Mouse (Mus musculus) lung, embryonic 14.5 days (tissue): ENCODE data around the gene Hist1h1d. TPM values are rescaled to one million over a fixed set of nuclear protein-coding genes. Genes with fewer than 3 reads are reported as not detected.
A peak's percentile ranks its signal among the peaks of the same experiment; 100 is the strongest.

Experiments used
- ATAC-seq: fragments of 200-750 bp; cut with Nextera tagmentation; 2 replicates; pipeline ENCODE4 v1.8.0; 2017; ENCODE audit warnings: mild to moderate bottlenecking, moderate TSS enrichment, moderate library complexity; ENCODE audit not compliant: insufficient read depth
- DNase-seq: peaks from one replicate; pipeline ENCODE4 v3.0.0-alpha.2; 2015
- H3K27ac ChIP-seq: fragments of 300-500 bp; sonication (generic); 2 replicates; pipeline ENCODE4 v1.5.1; 2014; ENCODE audit warnings: low read depth, mild to moderate bottlenecking, moderate library complexity
- H3K27me3 ChIP-seq: fragments of 300-500 bp; sonication (generic); 2 replicates; pipeline ENCODE4 v1.6.1; 2014; ENCODE audit warnings: low read length, control low read depth; ENCODE audit not compliant: insufficient read depth
- H3K36me3 ChIP-seq: fragments of 300-500 bp; sonication (generic); 2 replicates; pipeline ENCODE4 v1.6.1; 2014; ENCODE audit warnings: control low read depth; ENCODE audit not compliant: insufficient read depth
- H3K4me1 ChIP-seq: fragments of 300-500 bp; sonication (generic); 2 replicates; pipeline ENCODE4 v1.6.1; 2014; ENCODE audit warnings: antibody characterized with exemption, control low read depth; ENCODE audit not compliant: insufficient read depth
- H3K4me2 ChIP-seq: fragments of 300-500 bp; sonication (generic); 2 replicates; pipeline ENCODE4 v1.6.1; 2014; ENCODE audit warnings: mild to moderate bottlenecking
- H3K4me3 ChIP-seq: fragments of 300-500 bp; sonication (generic); 2 replicates; pipeline ENCODE4 v1.5.1; 2014; ENCODE audit warnings: low read depth, low read length
- H3K9ac ChIP-seq: fragments of 300-500 bp; sonication (generic); 2 replicates; pipeline ENCODE4 v1.6.1; 2014
- H3K9me3 ChIP-seq: fragments of 300-500 bp; sonication (generic); 2 replicates; pipeline ENCODE4 v1.6.1; 2016; ENCODE audit warnings: low read depth, low read length, control low read depth
- CTCF ChIP-seq: IDR thresholded peaks from 2 replicates; pipeline ENCODE4 v1.5.1; 2016; ENCODE audit warnings: antibody characterized with exemption, low read depth
- WGBS: fragments of 180-500 bp; shearing (Covaris S2); extraction: QIAGEN DNeasy Blood & Tissue Kit; methylation state at CpG from one replicate; pipeline ENCODE4 v1.1.7; 2014; 5-methylcytosine and 5-hydroxymethylcytosine counted together
- microRNA-seq: library from miRNA; unstranded; fragments of <30 nt; microRNA quantifications from one replicate; pipeline ENCODE4, GENCODE M21; 2016; ENCODE audit warnings: borderline number of aligned reads
- polyA plus RNA-seq: library from polyadenylated mRNA; unstranded; fragments of >200 nt; fragmentation: Nextera tagmentation; extraction: Ambion mirVana; gene quantifications from 2 replicates; pipeline ENCODE4 v1.2.1, GENCODE M21; 2014

Gene Hist1h1d
- polyA plus RNA-seq, 1 experiment from 2014 or later: 0.99 TPM

- Histone ChIP-seq H3K36me3 (no peaks in the 10 kb centered on the region), H3K9ac (no peak overlapping the region), H3K4me3 (no peak overlapping the region), H3K27ac (no peak overlapping the region), H3K27me3 (no peaks in the 10 kb centered on the region), H3K4me1 (peaks cover 4% of the 10 kb centered on the region; the same call in 1 of the 2 replicates), H3K4me2 (no peak overlapping the region), H3K9me3 (no peaks in the 10 kb centered on the region)
- DNase-seq: peak; percentile 93
- peak; percentile 52; the same call in 1 of the 2 replicates for ATAC-seq
- TF ChIP-seq CTCF: peak; percentile 82
- 4% methylated on average over 9 of the region's 9 CpGs for WGBS
Measured at GRCm38 (mm10) chr13:23597957-23598356, 44.9 kb downstream of the Hist1h1d start.

GRCm38 (mm10) chr13:23603182-23603699 is 50.2 kb downstream of the Hist1h1d start:
- ATAC-seq (no peak), DNase-seq (peak; percentile 32)
- no peak overlapping the region for H3K9ac ChIP-seq
- no peak for TF ChIP-seq CTCF
- no peaks in the 10 kb centered on the region for H3K27me3 ChIP-seq
- H3K4me2 ChIP-seq: no peak overlapping the region
- 67% methylated on average over 7 of the region's 7 CpGs for WGBS
- no peaks in the 10 kb centered on the region for H3K36me3 ChIP-seq
- H3K9me3 ChIP-seq: no peaks in the 10 kb centered on the region
- no peak overlapping the region for H3K4me3 ChIP-seq
- no peaks in the 10 kb centered on the region for H3K4me1 ChIP-seq
- H3K27ac ChIP-seq: no peak overlapping the region

DNA sequence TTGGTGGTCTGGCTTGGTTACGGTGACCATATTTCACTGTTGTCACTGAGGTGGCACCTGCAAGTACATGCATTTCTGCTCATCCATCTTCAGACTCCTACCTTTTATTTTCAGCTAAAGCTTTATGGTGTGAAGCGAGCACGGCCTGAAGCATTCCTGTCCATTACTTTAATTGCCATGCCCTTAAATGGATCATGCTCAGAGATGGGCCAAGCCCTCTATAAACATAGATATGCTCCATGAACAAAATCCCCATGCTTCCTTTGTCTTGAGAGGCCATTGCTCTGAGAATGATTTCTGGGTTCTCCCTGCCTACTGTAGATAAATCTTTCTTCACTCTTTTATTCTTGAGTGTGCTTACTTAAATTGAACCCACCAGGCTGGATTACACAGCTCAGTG is 51.4 kb downstream of the Hist1h1d start:
- WGBS: 91% methylated on average over 3 of the region's 3 CpGs
- H3K27ac ChIP-seq: no peak overlapping the region
- no peak for TF ChIP-seq CTCF
- no peak overlapping the region for H3K4me3 ChIP-seq
- H3K36me3 ChIP-seq: no peaks in the 10 kb centered on the region
- DNase-seq: no peak
- no peaks in the 10 kb centered on the region for H3K27me3 ChIP-seq
- H3K9me3 ChIP-seq: no peaks in the 10 kb centered on the region
- no peaks in the 10 kb centered on the region for H3K4me1 ChIP-seq
- ATAC-seq: no peak
- no peak overlapping the region for H3K4me2 ChIP-seq
- no peak overlapping the region for H3K9ac ChIP-seq

DNA sequence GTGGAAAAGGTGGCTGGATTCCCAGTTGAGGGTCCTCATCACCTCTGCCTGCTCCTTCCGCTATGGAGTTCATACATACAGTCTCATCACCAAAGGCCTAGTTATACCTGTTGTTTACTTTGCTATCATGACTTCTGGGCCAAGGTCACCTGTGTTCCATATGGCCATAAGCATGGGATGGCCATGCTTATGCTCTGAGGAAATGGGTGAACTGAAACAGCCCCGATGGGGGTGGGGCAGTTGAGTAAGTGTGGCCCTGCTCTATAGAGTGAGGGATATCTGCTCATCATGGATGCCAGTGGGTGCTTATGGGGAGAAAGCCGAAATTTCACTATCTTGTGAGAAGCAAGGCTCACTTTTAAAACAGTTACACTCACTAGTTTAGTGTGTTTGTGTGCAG is 52.0 kb downstream of the Hist1h1d start:
- Histone ChIP-seq H3K27ac (no peak overlapping the region), H3K36me3 (no peaks in the 10 kb centered on the region), H3K4me1 (no peaks in the 10 kb centered on the region), H3K4me3 (no peak overlapping the region), H3K9me3 (no peaks in the 10 kb centered on the region), H3K27me3 (no peaks in the 10 kb centered on the region), H3K9ac (no peak overlapping the region), H3K4me2 (no peak overlapping the region)
- 89% methylated on average over 3 of the region's 3 CpGs for WGBS
- no peak for TF ChIP-seq CTCF
- ATAC-seq (no peak), DNase-seq (no peak)

DNA sequence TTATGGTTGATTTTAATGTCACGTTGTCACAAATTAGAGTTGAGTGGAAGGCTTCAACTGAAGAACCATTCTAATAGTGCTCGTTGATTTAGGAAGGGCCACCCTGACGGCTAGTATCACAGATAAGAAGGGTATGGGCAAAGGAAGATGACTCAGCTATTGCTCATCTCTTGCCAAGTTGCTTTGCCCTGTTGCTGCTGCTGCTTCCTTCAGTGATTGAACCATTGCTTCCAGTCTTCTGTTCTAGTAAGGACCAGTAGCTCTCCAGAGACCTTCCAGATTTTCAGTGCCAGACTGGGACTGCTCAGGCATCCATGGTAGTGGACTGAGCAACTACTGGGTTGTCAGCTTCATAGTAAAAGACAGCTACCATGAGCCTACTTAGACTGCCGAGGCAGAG is 56.1 kb downstream of the Hist1h1d start:
- 67% methylated on average over 4 of the region's 4 CpGs for WGBS
- no peak for DNase-seq
- no peak overlapping the region for H3K4me2 ChIP-seq
- H3K36me3 ChIP-seq: no peaks in the 10 kb centered on the region
- H3K4me3 ChIP-seq: no peak overlapping the region
- no peaks in the 10 kb centered on the region for H3K27me3 ChIP-seq
- H3K9me3 ChIP-seq: no peaks in the 10 kb centered on the region
- no peak for ATAC-seq
- TF ChIP-seq CTCF: no peak
- H3K9ac ChIP-seq: no peak overlapping the region
- H3K27ac ChIP-seq: no peak overlapping the region
- H3K4me1 ChIP-seq: no peaks in the 10 kb centered on the region

DNA sequence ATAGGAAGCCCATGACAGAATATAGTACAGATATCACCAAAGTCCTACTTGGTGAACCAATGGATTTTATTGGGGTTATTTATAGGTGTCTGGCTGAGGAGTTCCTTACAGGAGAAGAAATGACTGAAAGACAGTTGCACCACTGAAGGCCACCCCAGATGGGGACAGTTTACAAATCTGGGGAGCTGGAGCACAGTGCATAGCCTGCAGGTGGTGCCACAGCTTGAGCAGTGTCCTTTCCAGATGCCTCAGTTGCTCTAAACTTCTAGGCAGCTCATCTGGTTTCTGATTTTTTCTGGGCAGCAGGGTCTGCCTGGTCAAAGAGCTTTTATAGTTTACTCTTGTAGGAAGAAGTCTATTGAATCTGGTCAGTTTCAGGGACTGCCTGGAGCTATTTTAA is 56.8 kb downstream of the Hist1h1d start:
- no peak overlapping the region for H3K4me2 ChIP-seq
- DNase-seq (no peak), ATAC-seq (no peak)
- H3K27me3 ChIP-seq: no peaks in the 10 kb centered on the region
- no peak for TF ChIP-seq CTCF
- H3K27ac ChIP-seq: no peak overlapping the region
- H3K4me1 ChIP-seq: no peaks in the 10 kb centered on the region
- H3K36me3 ChIP-seq: no peaks in the 10 kb centered on the region
- no peak overlapping the region for H3K9ac ChIP-seq
- H3K4me3 ChIP-seq: no peak overlapping the region
- no peaks in the 10 kb centered on the region for H3K9me3 ChIP-seq

Small RNA genes within 50 kb of the gene (microRNA-seq; reads per million reads assigned to microRNA genes)
- not detected for gene Gm44297
- not detected for gene Gm44359
- gene Gm44394: not detected
- 1.2 reads per million for gene n-TStga1

Other genes with a start within 250 kb of the Hist1h1d start
- 54.5 and 59.3 TPM in 2 replicates for gene Zfp322a, start 184.1 kb upstream of the Hist1h1d start, polyA plus RNA-seq
- gene Abt1, start 129.4 kb upstream of the Hist1h1d start, polyA plus RNA-seq: 12.7 and 13.5 TPM in 2 replicates
- 0.07 and 0.18 TPM in 2 replicates for gene Btn1a1, start 87.4 kb upstream of the Hist1h1d start, polyA plus RNA-seq
- gene Btn2a2, start 64.4 kb upstream of the Hist1h1d start, polyA plus RNA-seq: 0.63 and 0.73 TPM in 2 replicates
- 7.1 and 7.6 TPM in 2 replicates for gene Hist1h4h, start 22.2 kb upstream of the Hist1h1d start, polyA plus RNA-seq
- 13.0 and 14.6 TPM in 2 replicates for gene Hist1h2af, start 19.4 kb upstream of the Hist1h1d start, polyA plus RNA-seq
- 6.6 and 7.5 TPM in 2 replicates for gene Hist1h3g, start 17.8 kb upstream of the Hist1h1d start, polyA plus RNA-seq
- gene Hist1h2bh, start 9.9 kb upstream of the Hist1h1d start, polyA plus RNA-seq: 1.0 and 1.8 TPM in 2 replicates
- gene Hist1h3f, start 9.2 kb upstream of the Hist1h1d start, polyA plus RNA-seq: 2.0 and 2.6 TPM in 2 replicates
- 1.4 and 2.7 TPM in 2 replicates for gene Hist1h4f, start 1.6 kb upstream of the Hist1h1d start, polyA plus RNA-seq
- gene Hist1h3e, start 9.1 kb downstream of the Hist1h1d start, polyA plus RNA-seq: 8.2 and 10.6 TPM in 2 replicates
- 164 and 166 TPM in 2 replicates for gene Hist1h2ae, start 18.0 kb downstream of the Hist1h1d start, polyA plus RNA-seq
- 14.9 TPM in 2 replicates for gene Hist1h2bg, start 18.1 kb downstream of the Hist1h1d start, polyA plus RNA-seq
- 7.8 and 12.2 TPM in 2 replicates for gene Hist1h2bf, start 20.9 kb downstream of the Hist1h1d start, polyA plus RNA-seq
- 4.2 and 4.9 TPM in 2 replicates for gene Hist1h2ad, start 21.1 kb downstream of the Hist1h1d start, polyA plus RNA-seq
- 10.0 and 13.9 TPM in 2 replicates for gene Hist1h3d, start 22.5 kb downstream of the Hist1h1d start, polyA plus RNA-seq
- 144 and 147 TPM in 2 replicates for gene Hist1h4d, start 28.3 kb downstream of the Hist1h1d start, polyA plus RNA-seq
- gene Hist1h2be, start 67.9 kb downstream of the Hist1h1d start, polyA plus RNA-seq: 2.5 and 3.0 TPM in 2 replicates
- gene Hist1h1e, start 69.3 kb downstream of the Hist1h1d start, polyA plus RNA-seq: 22.6 and 25.7 TPM in 2 replicates
- 1.5 and 2.1 TPM in 2 replicates for gene Hist1h2ac, start 130.7 kb downstream of the Hist1h1d start, polyA plus RNA-seq
- 52.9 and 55.1 TPM in 2 replicates for gene Hist1h2bc, start 130.9 kb downstream of the Hist1h1d start, polyA plus RNA-seq
- not detected in 2 replicates for gene Hist1h1t, start 142.6 kb downstream of the Hist1h1d start, polyA plus RNA-seq
- gene Hist1h4c, start 145.2 kb downstream of the Hist1h1d start, polyA plus RNA-seq: 11.2 and 11.4 TPM in 2 replicates
- 8.4 and 12.1 TPM in 2 replicates for gene Hfe, start 157.6 kb downstream of the Hist1h1d start, polyA plus RNA-seq
- 30.5 and 32.3 TPM in 2 replicates for gene Hist1h1c, start 185.5 kb downstream of the Hist1h1d start, polyA plus RNA-seq
- 11.3 and 16.9 TPM in 2 replicates for gene Hist1h3c, start 192.3 kb downstream of the Hist1h1d start, polyA plus RNA-seq
- 1.6 and 4.0 TPM in 2 replicates for gene Hist1h2bb, start 193.5 kb downstream of the Hist1h1d start, polyA plus RNA-seq
- gene Hist1h2ab, start 197.9 kb downstream of the Hist1h1d start, polyA plus RNA-seq: 70.8 and 71.5 TPM in 2 replicates
- 18.4 and 18.7 TPM in 2 replicates for gene Hist1h3b, start 199.0 kb downstream of the Hist1h1d start, polyA plus RNA-seq
- gene Hist1h4b, start 203.8 kb downstream of the Hist1h1d start, polyA plus RNA-seq: 4.3 and 7.5 TPM in 2 replicates
- gene Hist1h4a, start 208.0 kb downstream of the Hist1h1d start, polyA plus RNA-seq: 0.66 TPM in 1 of 2 replicates, not detected in the other
- gene Hist1h3a, start 209.1 kb downstream of the Hist1h1d start, polyA plus RNA-seq: 7.4 and 9.2 TPM in 2 replicates
- 5.2 and 5.5 TPM in 2 replicates for gene Hist1h1a, start 210.4 kb downstream of the Hist1h1d start, polyA plus RNA-seq
- gene Trim38, start 216.7 kb downstream of the Hist1h1d start, polyA plus RNA-seq: 0.12 TPM in 1 of 2 replicates, not detected in the other